Mouse (Mus musculus): Measurements from ENCODE around the gene 6330409D20Rik. TPM values are rescaled to one million over a fixed set of nuclear protein-coding genes. Genes with fewer than 3 reads are reported as not detected.
A peak's percentile ranks its signal among the peaks of the same experiment; 100 is the strongest.

6330409D20Rik gene
- total RNA-seq, 2 experiments from 2014 or later = not detected

DNA sequence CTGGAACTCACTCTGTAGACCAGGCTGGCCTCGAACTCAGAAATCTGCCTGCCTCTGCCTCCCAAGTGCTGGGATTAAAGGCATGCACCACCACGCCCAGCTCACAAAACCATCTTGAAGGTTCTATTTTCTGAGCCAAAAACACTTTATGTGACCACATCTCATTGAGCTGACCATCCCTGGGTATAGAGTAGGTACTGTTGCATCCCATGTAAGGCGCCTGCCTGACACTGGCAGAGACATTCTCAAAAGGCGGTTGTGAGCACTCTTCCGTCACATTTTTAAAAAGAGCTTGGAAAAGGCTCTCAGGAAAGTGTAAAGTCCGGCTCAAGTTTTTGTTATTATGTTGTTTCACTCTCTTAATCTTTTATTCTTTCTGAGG is 15.8 kb upstream of the 6330409D20Rik start:
- no peak for DNase-seq

GRCm38 (mm10) chr2:32752181-32752580 is 11.4 kb upstream of the 6330409D20Rik start:
- no peak for DNase-seq

GRCm38 (mm10) chr2:32751665-32752033 is 10.8 kb upstream of the 6330409D20Rik start:
- no peak for DNase-seq

DNA sequence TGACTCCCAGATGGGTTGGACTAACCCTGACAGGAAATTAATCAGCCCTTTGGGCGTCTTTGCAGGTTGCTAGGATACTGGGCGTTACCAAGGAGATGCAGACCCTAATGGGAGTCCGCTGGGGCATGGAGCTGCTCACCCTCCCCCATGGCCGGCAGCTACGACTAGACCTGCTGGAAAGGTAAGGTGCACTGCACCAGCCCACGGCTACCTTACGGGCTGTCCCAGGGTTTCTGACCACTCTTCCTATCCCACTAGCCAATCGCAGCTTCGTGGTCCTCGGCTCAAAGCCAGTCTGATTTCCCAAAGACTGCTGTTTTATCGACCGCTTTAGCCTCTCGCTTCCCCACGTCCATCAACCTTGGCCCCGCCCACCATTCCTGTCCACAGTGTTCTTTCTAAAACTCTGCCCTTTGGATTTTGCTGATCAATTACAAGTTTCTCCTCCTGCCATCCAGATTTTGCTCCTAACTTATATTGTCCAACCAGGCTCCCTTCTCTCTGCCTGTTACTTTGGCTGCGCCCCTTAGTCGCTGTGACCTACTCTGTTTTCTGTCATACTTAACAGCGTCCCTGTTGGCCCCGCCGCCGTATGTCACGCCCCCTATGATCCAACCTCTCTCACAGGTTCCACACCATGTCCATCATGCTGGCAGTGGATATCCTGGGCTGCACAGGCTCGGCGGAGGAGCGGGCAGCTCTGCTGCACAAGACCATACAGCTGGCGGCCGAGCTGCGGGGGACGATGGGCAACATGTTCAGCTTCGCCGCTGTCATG is 10.3 kb upstream of the 6330409D20Rik start:
- DNase-seq = peak; percentile 84 to 85

- no peak for DNase-seq
Observed at GRCm38 (mm10) chr2:32750199-32750598, 9.4 kb upstream of the 6330409D20Rik start.

- no peak for DNase-seq
Observed at GRCm38 (mm10) chr2:32749082-32749481, 8.3 kb upstream of the 6330409D20Rik start.

DNA sequence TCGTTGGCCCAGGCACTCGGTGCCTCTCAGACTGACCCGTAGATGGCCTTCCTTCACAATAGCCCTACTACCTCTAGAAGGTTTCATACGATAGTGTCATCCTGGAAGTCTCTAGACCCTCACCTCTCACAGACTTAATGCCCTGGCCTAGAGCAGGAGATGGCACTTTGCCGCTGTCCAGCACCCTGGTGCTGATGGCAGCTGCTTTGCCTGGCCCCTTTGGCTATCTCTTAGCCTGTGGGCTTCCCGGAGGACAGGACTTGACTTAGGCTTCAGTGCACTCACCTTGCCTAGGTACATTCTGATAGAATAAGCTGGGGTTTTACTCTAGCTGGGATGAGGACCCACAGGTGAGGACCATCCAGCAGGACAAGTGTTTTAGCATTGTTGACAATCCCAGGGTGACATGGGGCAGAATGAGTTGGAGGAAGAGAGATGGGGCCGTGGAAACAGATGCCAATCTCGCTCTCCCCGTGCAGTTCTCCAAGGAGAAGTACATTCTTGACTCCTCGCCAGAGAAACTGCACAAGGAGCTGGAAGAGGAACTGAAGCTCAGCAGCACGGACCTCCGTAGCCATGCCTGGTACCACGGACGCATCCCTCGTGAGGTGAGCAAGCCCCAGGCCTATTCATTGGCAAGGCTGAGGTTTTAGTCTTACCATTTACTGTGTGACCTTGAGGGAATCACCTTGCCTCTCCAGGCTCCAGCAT is 3.6 kb upstream of the 6330409D20Rik start:
- DNase-seq = no peak

- DNase-seq = no peak
Observed at GRCm38 (mm10) chr2:32742173-32742531, 1.3 kb upstream of the 6330409D20Rik start.

GRCm38 (mm10) chr2:32741273-32742172 is 707 bp upstream of the 6330409D20Rik start:
- peak; percentile 57 to 65 for DNase-seq

GRCm38 (mm10) chr2:32739311-32739710 is 1.5 kb downstream of the 6330409D20Rik start:
- peak; percentile 46 to 47 for DNase-seq

- DNase-seq = no peak
Observed at GRCm38 (mm10) chr2:32737008-32737407, 3.8 kb downstream of the 6330409D20Rik start.

GRCm38 (mm10) chr2:32736306-32736829 is 4.4 kb downstream of the 6330409D20Rik start:
- DNase-seq = no peak

- peak; percentile 65 to 78 for DNase-seq
Observed at GRCm38 (mm10) chr2:32734933-32735332, 5.9 kb downstream of the 6330409D20Rik start.

GRCm38 (mm10) chr2:32734480-32734879 is 6.3 kb downstream of the 6330409D20Rik start:
- no peak for DNase-seq

DNA sequence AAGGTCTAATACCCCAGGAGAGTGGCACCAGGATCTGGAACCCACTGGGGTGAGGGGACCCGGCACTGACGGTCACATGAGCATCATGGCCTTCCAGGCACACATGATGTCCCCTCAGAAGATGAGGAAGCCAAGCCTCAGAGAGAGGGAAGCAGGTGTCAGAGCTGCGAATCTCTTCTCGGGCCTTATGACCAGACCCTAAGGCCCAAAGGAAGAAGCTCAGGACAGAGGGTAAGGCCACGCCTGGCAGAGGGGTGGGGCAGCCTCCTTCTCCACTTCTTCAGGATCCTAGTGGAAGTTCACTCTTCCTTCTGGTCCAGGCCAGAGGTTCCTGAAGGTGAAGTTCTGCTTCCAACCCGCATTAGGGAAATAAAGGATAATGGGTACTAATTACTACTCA is 8.1 kb downstream of the 6330409D20Rik start:
- DNase-seq = no peak

DNA sequence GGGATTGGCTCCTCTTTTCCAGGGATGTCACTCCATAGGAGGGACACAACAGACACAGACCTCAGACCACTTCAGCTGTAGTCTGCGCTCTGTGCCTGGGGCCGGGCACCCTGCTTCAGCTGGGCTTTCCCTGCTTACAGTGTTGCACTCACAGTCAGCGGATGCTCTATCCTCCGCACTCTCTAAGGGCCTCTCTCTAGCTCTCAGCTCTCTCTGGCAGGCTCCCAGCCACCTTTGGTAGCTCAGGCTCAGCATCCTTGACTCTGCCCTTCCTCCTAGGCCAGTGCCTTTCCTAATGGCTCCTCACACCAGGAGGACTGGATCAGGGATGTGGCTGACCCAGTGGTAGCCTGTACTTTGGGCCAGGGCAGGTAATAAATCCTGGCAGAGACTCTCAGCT is 8.9 kb downstream of the 6330409D20Rik start:
- DNase-seq = no peak

- DNase-seq = no peak
Observed at GRCm38 (mm10) chr2:32730854-32731253, 10.0 kb downstream of the 6330409D20Rik start.

GRCm38 (mm10) chr2:32729547-32729946 is 11.3 kb downstream of the 6330409D20Rik start:
- no peak for DNase-seq

DNA sequence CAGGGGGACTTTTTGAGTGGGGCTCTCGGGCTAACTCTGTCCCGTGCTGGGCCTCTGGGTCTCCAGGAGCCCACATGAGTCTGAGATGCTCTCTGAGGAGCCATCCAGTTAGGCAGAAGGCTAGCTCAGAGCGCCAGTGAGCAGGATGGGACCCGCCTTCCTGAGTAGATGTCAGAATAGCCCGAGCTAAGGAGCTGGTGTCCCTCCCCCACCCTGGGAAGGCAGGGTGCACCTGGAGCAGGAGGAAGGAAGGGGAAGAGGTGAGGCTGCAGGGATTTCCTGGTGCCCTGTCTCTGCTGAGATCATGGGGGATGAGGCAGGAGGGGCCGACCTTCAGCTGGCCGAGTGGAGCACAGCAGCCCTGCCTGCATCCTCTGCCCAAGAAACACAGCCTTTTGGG is 12.4 kb downstream of the 6330409D20Rik start:
- DNase-seq = peak; percentile 66 to 81

DNA sequence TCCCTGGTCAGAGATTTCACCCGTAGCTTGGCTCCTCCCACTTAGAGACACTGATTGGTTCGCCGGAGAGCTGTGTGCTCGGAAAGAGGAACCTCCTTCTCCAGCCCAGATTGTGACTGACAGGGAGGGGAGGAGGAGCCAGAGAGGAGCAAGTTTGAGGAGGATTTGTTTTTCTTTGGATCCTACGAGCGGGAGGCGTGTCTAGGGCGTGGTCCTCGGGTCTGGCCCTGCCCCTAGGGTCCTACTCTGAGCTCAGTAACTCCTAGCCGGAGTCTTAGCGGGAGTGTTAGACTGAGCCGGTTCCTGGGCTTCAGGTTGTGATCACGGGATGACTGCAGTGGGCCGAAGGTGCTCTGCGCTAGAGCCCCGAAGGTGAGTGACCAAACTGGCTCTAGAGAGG is 13.4 kb downstream of the 6330409D20Rik start:
- DNase-seq = peak; percentile 92 to 94

GRCm38 (mm10) chr2:32724832-32725790 is 15.7 kb downstream of the 6330409D20Rik start:
- peak; percentile 65 to 68 for DNase-seq
